Mouse (Mus musculus) stomach, postnatal 0 days (tissue): ENCODE measurements around the gene Rmnd5a. TPM values are rescaled to one million over a fixed set of nuclear protein-coding genes. Genes with fewer than 3 reads are reported as not detected.
A peak's percentile ranks its signal among the peaks of the same experiment; 100 is the strongest.
"Not testable (repeated sequence)": the region's sequence is repeated elsewhere in the genome, so short reads cannot be mapped to it uniquely, and the experiment has no call there.

ENCODE experiments used
- ATAC-seq: fragments of 200-750 bp; cut with Nextera tagmentation; 2 replicates; pipeline ENCODE4 v1.8.0; 2017; ENCODE audit not compliant: low FRiP score, low TSS enrichment
- DNase-seq: peaks from one replicate; pipeline ENCODE4 v3.0.0-alpha.2; 2016; ENCODE audit warnings: low spot score
- H3K27ac ChIP-seq: fragments of 300-500 bp; sonication (generic); replicated peaks from 2 replicates; pipeline ENCODE4 v1.5.1; 2014; ENCODE audit warnings: mild to moderate bottlenecking, control low read depth
- H3K27me3 ChIP-seq: fragments of 300-500 bp; sonication (generic); 2 replicates; pipeline ENCODE4 v1.6.1; 2014; ENCODE audit warnings: low read length; ENCODE audit not compliant: control insufficient read depth, insufficient read depth
- H3K36me3 ChIP-seq: fragments of 300-500 bp; sonication (generic); 2 replicates; pipeline ENCODE4 v1.6.1; 2014; ENCODE audit warnings: low read length, mixed read lengths; ENCODE audit not compliant: control insufficient read depth, insufficient read depth
- H3K4me1 ChIP-seq: fragments of 300-500 bp; sonication (generic); replicated peaks from 2 replicates; pipeline ENCODE4 v1.6.1; 2014; ENCODE audit warnings: antibody characterized with exemption; ENCODE audit not compliant: control insufficient read depth, insufficient read depth
- H3K4me2 ChIP-seq: fragments of 300-500 bp; sonication (generic); replicated peaks from 2 replicates; pipeline ENCODE4 v1.6.1; 2014; ENCODE audit warnings: low read depth, mild to moderate bottlenecking, control low read depth, moderate library complexity
- H3K4me3 ChIP-seq: fragments of 300-500 bp; sonication (generic); 2 replicates; pipeline ENCODE4 v1.5.1; 2014; ENCODE audit warnings: low read depth, low read length, control low read depth
- H3K9ac ChIP-seq: fragments of 300-500 bp; sonication (generic); 2 replicates; pipeline ENCODE4 v1.6.1; 2014; ENCODE audit warnings: mild to moderate bottlenecking, low read length, control low read depth, mixed read lengths
- H3K9me3 ChIP-seq: fragments of 300-500 bp; sonication (generic); 2 replicates; pipeline ENCODE4 v1.6.1; 2016; ENCODE audit warnings: low read length; ENCODE audit not compliant: control insufficient read depth
- CTCF ChIP-seq: IDR thresholded peaks from 2 replicates; pipeline ENCODE4 v1.5.1; 2016; ENCODE audit warnings: antibody characterized with exemption, low read depth, mild to moderate bottlenecking, moderate library complexity
- EP300 ChIP-seq: optimal IDR thresholded peaks from 2 replicates; pipeline ENCODE3; 2016; ENCODE audit warnings: antibody characterized with exemption
- WGBS: fragments of 180-500 bp; shearing (Covaris S2); extraction: QIAGEN DNeasy Blood & Tissue Kit; methylation state at CpG from one replicate; pipeline ENCODE4 v1.1.7; 2014; 5-methylcytosine and 5-hydroxymethylcytosine counted together
- polyA plus RNA-seq: library from polyadenylated mRNA; unstranded; fragments of >200 nt; fragmentation: Nextera tagmentation; extraction: Ambion mirVana; gene quantifications from 2 replicates; pipeline ENCODE4 v1.2.1, GENCODE M21; 2015

Gene Rmnd5a
- polyA plus RNA-seq, 1 experiment from 2014 or later, result 11.3 TPM

- H3K36me3 ChIP-seq, result no peaks in the 10 kb centered on the region
- DNase-seq (no peak), ATAC-seq (0 out of 2 replicates have a peak, but pooled peaks have one; percentile 35)
- no peak overlapping the region for H3K4me3 ChIP-seq
- H3K4me2 ChIP-seq, result no peak overlapping the region
- no peak for TF ChIP-seq EP300
- no peak for TF ChIP-seq CTCF
- no peaks in the 10 kb centered on the region for H3K4me1 ChIP-seq
- H3K27ac ChIP-seq, result no peak overlapping the region
- no peak overlapping the region for H3K9ac ChIP-seq
- 63% methylated on average over 1 of the region's 1 CpGs for WGBS
- no peaks in the 10 kb centered on the region for H3K27me3 ChIP-seq
- H3K9me3 ChIP-seq, result no peaks in the 10 kb centered on the region
Observed at GRCm38 (mm10) chr6:71480136-71480535, 39.7 kb upstream of the Rmnd5a start.

GRCm38 (mm10) chr6:71479588-71479987 is 39.2 kb upstream of the Rmnd5a start:
- peak; percentile 89 for ATAC-seq
- H3K27me3 ChIP-seq, H3K4me2 ChIP-seq, H3K9ac ChIP-seq, H3K27ac ChIP-seq, H3K9me3 ChIP-seq, H3K4me1 ChIP-seq, H3K4me3 ChIP-seq, H3K36me3 ChIP-seq: not testable (repeated sequence)
- WGBS, result 78% methylated on average over 2 of the region's 2 CpGs
- DNase-seq, result peak; percentile 63

- not testable (repeated sequence) for H3K9ac ChIP-seq, H3K4me1 ChIP-seq, H3K36me3 ChIP-seq, H3K27me3 ChIP-seq, H3K27ac ChIP-seq, H3K4me2 ChIP-seq, DNase-seq, H3K9me3 ChIP-seq, H3K4me3 ChIP-seq
- peak; percentile 46 for ATAC-seq
- WGBS, result 91% methylated on average over 9 of the region's 10 CpGs
Observed at GRCm38 (mm10) chr6:71478816-71479568, 38.6 kb upstream of the Rmnd5a start.

- H3K9ac ChIP-seq, result no peak overlapping the region
- DNase-seq (no peak), ATAC-seq (no peak)
- H3K36me3 ChIP-seq, result no peaks in the 10 kb centered on the region
- TF ChIP-seq CTCF (no peak), EP300 (no peak)
- H3K9me3 ChIP-seq, result no peaks in the 10 kb centered on the region
- WGBS, result 60% methylated on average over 5 of the region's 5 CpGs
- no peak overlapping the region for H3K4me2 ChIP-seq
- H3K27ac ChIP-seq, result no peak overlapping the region
- no peaks in the 10 kb centered on the region for H3K4me1 ChIP-seq
- no peaks in the 10 kb centered on the region for H3K27me3 ChIP-seq
- no peak overlapping the region for H3K4me3 ChIP-seq
Observed at GRCm38 (mm10) chr6:71476783-71477182, 36.3 kb upstream of the Rmnd5a start.

GRCm38 (mm10) chr6:71475604-71476003 is 35.2 kb upstream of the Rmnd5a start:
- TF ChIP-seq EP300 (no peak), CTCF (no peak)
- Histone ChIP-seq H3K9ac (no peak overlapping the region), H3K27me3 (no peaks in the 10 kb centered on the region), H3K36me3 (no peaks in the 10 kb centered on the region), H3K4me1 (no peaks in the 10 kb centered on the region), H3K9me3 (no peaks in the 10 kb centered on the region), H3K4me2 (no peak overlapping the region), H3K27ac (no peak overlapping the region), H3K4me3 (no peak overlapping the region)
- DNase-seq, result no peak
- ATAC-seq, result no peak
- 82% methylated on average over 3 of the region's 3 CpGs for WGBS

- no peak overlapping the region for H3K4me2 ChIP-seq
- no peaks in the 10 kb centered on the region for H3K27me3 ChIP-seq
- H3K4me3 ChIP-seq, result no peak overlapping the region
- no peak for DNase-seq
- H3K9ac ChIP-seq, result no peak overlapping the region
- 62% methylated on average over 1 of the region's 1 CpGs for WGBS
- ATAC-seq, result no peak
- H3K27ac ChIP-seq, result no peak overlapping the region
- H3K9me3 ChIP-seq, result no peaks in the 10 kb centered on the region
- H3K4me1 ChIP-seq, result no peaks in the 10 kb centered on the region
- no peaks in the 10 kb centered on the region for H3K36me3 ChIP-seq
- TF ChIP-seq EP300, result no peak
- no peak for TF ChIP-seq CTCF
Observed at GRCm38 (mm10) chr6:71472786-71473185, 32.3 kb upstream of the Rmnd5a start.
